Mouse (Mus musculus) mature B cell (primary cell): ENCODE results near the gene Syt16.

Experiments used
- in situ Hi-C: fragments of 300-500 bp; cut with MboI; formaldehyde crosslinking; loops from 2 replicates; pipeline ENCODE4 v1.14.3; 2019

The Syt16 gene

DNA sequence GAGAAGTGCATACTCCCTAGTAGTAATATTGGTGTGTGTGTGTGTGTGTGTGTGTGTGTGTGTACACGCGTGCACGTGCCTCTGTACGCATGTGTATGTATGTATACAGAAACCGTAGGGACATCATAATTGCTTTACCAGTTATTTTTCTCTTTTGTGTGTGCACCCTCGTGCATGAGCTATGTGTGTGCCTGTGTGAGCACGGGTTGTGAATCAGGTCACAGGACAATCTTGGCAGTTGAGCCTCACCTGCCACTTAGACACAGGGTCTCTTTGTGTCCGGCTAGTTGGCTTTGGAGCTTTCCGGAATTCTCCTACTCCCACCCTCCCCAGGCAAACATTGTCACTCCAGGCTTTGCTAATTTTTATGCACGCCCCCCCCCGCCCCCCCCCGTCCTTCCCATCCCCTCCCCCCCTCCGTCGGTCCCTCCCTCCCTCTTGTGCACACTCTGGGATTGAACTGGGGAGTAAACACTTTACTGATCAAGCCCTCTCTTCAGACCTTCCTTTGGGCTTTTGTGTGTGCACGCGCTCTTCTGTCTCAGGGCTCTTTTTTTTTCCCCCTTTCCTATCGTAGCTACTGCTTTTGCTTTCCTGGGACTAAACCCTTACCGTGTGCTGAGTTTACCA is 319.0 kb downstream of the Syt16 start, which contains the start of gene Gm11042:
Gene Gm11042 (minus strand): TSS at position 51 of the 630 bp plus-strand sequence.
- in situ Hi-C loops = no loop called here

DNA sequence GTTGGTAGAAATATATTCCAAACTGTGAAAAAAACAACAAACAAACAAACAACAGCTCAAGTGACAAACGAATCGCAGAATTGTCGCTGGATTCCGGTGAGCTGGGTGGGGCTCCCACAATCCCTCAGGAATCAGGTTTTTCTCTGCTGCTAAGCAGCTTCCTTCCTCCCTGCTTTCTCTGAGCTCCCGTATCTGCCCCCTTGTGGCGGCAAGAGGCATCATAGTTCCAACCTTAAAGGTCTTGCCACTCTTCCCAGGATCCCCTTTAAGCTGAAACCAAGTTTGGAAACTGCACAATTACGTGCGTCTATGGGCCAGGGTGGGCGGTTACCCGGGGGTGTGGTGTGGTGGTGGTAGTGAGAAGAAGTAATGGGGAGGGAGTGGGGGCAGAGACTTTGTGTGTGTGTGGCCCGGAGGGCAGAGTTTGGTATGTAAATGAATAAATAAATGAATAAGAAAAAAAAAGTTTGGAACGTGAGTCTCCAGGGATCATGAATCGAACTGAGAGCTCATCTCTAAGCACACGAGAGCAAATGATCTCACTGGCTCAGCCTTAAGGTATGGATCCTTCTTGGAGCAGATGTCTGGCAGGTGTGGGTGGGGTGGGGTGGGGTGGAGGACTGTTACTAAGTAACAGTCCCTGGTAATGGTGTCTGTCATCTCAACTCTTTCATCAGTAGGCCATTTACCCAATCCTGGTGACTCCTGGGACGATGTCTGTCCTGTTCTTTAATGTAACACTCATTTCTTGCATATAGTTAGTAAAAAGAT is 319.7 kb downstream of the Syt16 start:
- in situ Hi-C loops = no loop called here

DNA sequence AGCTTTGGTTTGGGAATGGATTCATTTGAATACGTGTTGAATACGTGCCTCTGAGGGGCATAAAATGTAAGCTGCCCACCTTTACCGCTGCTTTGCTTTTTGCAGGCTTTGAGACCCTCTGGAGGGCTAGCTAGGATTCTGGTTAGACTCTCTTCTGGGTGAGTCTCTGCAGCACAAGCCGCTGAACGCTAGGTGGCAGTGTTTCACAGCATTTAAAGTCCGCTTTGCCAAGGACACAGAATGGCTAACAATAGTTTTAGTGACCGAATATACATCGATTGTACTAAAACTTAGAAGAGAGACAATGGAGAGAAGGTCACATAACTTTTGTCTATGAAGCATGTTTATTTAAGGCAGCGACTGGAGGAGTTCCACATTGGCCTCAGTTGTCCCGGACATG is 322.9 kb downstream of the Syt16 start:
- in situ Hi-C loops = no loop called here

DNA sequence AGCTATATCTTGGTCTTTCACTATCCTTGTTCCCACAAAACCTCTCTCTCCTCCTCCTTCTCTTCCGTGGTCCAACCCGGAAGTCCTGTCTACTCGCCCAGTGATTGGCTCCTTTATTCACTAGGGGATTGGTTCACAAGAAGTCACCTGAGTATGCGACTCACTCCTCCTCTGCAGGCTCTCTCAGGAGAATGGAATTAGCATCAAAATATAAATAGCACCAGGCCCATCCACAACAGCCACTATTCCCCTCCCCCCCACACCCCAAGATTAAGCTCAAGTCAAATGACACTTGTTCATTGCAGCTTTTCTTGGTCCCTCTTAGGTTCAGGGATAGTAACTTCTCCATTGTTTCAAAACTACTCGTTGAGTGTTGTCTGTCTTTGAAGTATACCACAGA is 324.5 kb downstream of the Syt16 start:
- in situ Hi-C loops = no loop called here
